Mouse (Mus musculus) hindbrain, embryonic 10.5 days (tissue): ENCODE results near the gene Psmc3. TPM values are rescaled to one million over a fixed set of nuclear protein-coding genes. Genes with fewer than 3 reads are reported as not detected.

ENCODE experiments used
- DNase-seq: peaks from one replicate; pipeline ENCODE4 v3.0.0-alpha.2; 2017; ENCODE audit warnings: low spot score
- H3K27ac ChIP-seq: fragments of 300-500 bp; sonication (generic); 2 replicates; pipeline ENCODE4 v1.5.1; 2016; ENCODE audit warnings: mild to moderate bottlenecking, moderate library complexity
- H3K27me3 ChIP-seq: fragments of 300-500 bp; sonication (generic); 2 replicates; pipeline ENCODE4 v1.6.1; 2016; ENCODE audit warnings: mild to moderate bottlenecking; ENCODE audit not compliant: poor library complexity, insufficient read depth, severe bottlenecking
- H3K36me3 ChIP-seq: fragments of 300-500 bp; sonication (generic); 2 replicates; pipeline ENCODE4 v1.6.1; 2016; ENCODE audit warnings: mild to moderate bottlenecking, moderate library complexity
- H3K4me1 ChIP-seq: fragments of 300-500 bp; sonication (generic); replicated peaks from 2 replicates; pipeline ENCODE4 v1.6.1; 2016; ENCODE audit warnings: mild to moderate bottlenecking
- H3K4me3 ChIP-seq: fragments of 300-500 bp; sonication (generic); 2 replicates; pipeline ENCODE4 v1.5.1; 2016; ENCODE audit warnings: mild to moderate bottlenecking, moderate library complexity
- H3K9me3 ChIP-seq: fragments of 300-500 bp; sonication (generic); 2 replicates; pipeline ENCODE4 v1.6.1; 2016; ENCODE audit warnings: mild to moderate bottlenecking, moderate library complexity
- WGBS: fragments of 180-500 bp; shearing (Covaris S2); methylation state at CpG from one replicate; pipeline ENCODE4 v1.1.7; 2016; 5-methylcytosine and 5-hydroxymethylcytosine counted together
- polyA plus RNA-seq: library from polyadenylated mRNA; unstranded; fragments of >200 nt; fragmentation: Nextera tagmentation; extraction: Ambion mirVana; gene quantifications from 2 replicates; pipeline ENCODE4 v1.2.1, GENCODE M21; 2016

Psmc3 gene
- polyA plus RNA-seq, 1 experiment from 2014 or later, result 341 TPM

DNA sequence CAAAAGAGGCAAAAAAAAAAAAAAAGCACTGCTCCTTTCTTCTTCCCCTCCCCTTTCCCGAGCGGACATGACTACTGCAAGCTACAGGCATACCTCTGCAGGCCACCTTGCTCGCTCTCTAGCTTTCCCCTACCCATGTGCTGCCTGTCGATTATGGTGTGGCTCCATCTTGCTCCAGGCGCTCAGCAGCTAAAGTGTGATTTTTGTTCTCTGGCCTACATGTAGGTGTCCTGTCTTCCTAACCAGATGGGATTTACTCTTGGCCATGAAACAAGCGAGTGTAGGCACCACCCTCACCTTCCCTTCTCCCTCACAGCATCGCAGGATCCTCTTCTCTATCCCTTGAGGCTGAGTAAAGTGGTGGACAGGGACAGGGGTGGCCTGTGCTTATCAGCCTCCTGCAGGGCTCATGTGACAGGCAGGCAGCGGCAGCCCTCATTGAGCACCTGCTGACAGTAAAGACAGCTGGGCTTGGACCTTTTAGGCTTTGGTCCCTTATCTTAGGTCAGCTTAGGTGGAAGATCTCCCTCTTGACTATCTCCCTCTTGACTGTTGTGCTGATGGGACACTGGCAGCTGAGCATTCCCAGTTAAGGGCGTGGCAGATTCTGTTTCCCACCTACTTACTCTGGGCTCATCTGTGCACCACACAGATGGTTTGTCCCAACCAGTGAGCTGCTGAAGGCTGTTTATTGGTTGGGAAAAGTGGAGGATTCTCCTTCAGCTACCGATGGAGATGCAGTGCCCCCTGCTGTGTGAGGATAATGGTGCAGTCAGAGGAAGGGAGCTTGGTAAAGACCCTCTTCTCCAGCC, 6.9 kb downstream of the Psmc3 start:
- Histone ChIP-seq H3K27me3 (no peaks in the 10 kb centered on the region), H3K36me3 (peaks cover 100% of the 10 kb centered on the region), H3K9me3 (no peaks in the 10 kb centered on the region), H3K4me3 (no peak overlapping the region), H3K27ac (no peak overlapping the region), H3K4me1 (0 out of 2 replicates have a peak, but pooled peaks cover 4% of the 10 kb centered on the region)
- peak; percentile 54 for DNase-seq
- 82% methylated on average over 10 of the region's 10 CpGs for WGBS

DNA sequence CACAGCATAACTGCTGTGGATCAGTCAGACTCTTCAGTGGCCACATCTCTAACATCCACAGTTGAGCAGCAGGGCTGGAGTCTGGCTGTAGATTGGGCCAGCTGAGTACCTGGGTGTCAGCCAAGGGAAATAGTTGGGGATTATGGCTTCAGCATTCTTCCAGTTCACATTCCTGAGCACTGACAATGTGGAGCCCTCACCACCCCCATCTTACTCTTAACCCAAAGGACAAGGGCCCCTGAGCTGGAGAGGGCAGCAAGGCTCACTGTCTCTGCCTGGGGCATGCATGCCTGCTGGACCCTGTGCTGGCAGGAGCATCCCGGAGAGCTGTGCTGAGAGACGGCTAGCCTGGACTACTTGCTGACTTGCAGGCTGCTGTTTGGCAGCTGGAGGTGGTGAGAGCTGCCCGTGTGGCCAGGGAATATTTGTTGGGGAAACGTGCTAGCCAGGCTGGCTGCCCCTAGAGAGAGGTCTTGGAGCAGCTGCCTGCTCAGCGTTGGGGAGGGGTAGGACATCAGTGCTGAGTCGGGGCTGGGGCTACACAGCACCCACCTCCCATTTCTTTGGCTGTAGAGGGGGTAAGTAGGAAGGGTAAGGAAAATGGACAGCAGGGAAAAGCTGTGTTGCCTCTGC, 8.2 kb downstream of the Psmc3 start:
- H3K4me3 ChIP-seq, result no peak overlapping the region
- WGBS, result 85% methylated on average over 6 of the region's 6 CpGs
- DNase-seq, result no peak
- H3K27me3 ChIP-seq, result no peaks in the 10 kb centered on the region
- H3K27ac ChIP-seq, result no peak overlapping the region
- peaks cover 98% of the 10 kb centered on the region for H3K36me3 ChIP-seq
- no peaks in the 10 kb centered on the region for H3K9me3 ChIP-seq
- 0 out of 2 replicates have a peak, but pooled peaks cover 6% of the 10 kb centered on the region for H3K4me1 ChIP-seq

DNA sequence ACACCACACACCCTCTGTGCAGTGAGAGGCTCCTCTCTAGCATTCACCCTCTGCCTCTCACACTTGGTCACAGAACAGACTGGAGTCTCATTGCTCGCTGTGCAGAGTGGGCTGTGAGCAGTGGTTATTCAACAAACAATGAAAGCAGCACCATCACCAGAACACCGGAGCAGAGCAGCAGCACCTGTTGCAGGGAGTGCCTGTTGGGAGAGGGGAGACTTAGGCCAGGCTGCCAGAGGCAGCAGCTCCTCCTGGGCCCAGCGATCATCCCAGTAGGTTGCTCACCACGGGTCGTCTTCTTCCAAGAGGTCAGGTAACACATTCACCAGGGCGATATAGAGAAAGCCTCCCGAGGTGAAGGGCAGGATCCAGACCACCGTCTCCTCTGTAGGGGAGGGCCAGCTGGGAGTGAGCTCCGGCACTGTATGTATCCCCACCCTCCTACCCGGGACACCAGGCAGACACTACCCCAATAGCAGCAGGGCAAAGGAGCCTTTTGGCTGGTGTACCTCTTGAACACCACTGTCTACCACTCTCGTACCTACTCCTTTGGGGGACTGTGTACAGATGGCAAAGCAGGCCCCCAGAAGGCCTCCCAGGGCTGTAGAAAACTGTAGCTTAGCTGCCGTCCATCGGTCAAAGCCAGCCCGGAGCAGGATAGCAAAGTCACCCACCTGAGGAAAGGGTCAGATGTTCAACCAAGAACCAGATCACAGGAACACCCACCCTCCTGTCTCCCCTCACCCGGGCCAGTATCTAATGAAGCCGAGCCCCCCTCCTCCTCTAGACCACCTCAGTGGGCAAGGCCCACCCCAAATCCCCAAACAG, 9.2 kb downstream of the Psmc3 start:
- Histone ChIP-seq H3K9me3 (no peaks in the 10 kb centered on the region), H3K4me3 (no peak overlapping the region), H3K27ac (no peak overlapping the region), H3K27me3 (no peaks in the 10 kb centered on the region), H3K36me3 (peaks cover 92% of the 10 kb centered on the region), H3K4me1 (0 out of 2 replicates have a peak, but pooled peaks cover 6% of the 10 kb centered on the region)
- 94% methylated on average over 16 of the region's 16 CpGs for WGBS
- no peak for DNase-seq

DNA sequence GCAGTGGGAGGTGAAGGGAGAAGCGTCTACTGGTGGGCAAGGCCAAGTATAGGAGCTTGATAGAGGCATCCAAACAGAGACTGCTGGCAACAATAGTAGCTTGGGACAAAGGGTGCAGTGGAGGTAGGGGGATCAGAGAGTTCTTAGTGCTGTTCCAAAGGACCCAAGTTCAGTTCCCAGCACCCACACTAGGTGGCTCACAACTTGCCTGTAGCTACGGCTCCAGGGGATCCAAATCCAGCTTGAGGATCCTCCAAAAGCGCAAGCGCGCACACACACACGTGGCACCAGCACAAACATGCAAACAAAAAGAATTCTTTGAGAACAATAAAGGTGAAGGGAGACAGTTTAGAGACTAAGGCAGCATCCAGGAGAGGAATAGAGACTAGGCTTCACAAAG, 10.4 kb downstream of the Psmc3 start:
- 86% methylated on average over 6 of the region's 6 CpGs for WGBS
- H3K27me3 ChIP-seq, result no peaks in the 10 kb centered on the region
- H3K9me3 ChIP-seq, result no peaks in the 10 kb centered on the region
- H3K36me3 ChIP-seq, result peaks cover 80% of the 10 kb centered on the region
- no peak overlapping the region for H3K4me3 ChIP-seq
- no peak for DNase-seq
- H3K27ac ChIP-seq, result no peak overlapping the region
- peaks cover 17% of the 10 kb centered on the region for H3K4me1 ChIP-seq

DNA sequence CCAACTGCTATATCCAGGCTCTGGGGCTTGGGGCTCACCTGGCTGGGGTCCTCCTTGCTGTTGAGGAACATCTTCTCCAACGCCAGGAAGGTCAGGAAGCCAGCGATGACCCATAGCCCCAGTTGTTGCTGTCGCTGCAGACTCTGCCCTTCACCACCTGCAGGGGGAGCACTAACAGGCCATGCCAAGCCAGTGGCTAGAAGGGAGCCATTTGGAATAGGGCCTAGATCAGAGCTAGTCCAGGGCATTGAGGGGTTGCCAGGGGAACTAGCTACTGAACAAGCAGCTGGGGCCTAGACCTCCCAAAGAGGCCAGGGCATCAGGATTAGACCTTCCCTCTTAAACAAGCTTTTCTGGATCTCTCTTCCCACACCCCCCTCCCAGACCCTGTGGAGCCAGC, 11.7 kb downstream of the Psmc3 start:
- 46% methylated on average over 3 of the region's 3 CpGs for WGBS
- H3K9me3 ChIP-seq, result no peaks in the 10 kb centered on the region
- H3K36me3 ChIP-seq, result peaks cover 66% of the 10 kb centered on the region
- no peaks in the 10 kb centered on the region for H3K27me3 ChIP-seq
- peak; percentile 43 for DNase-seq
- H3K4me3 ChIP-seq, result no peak overlapping the region
- H3K4me1 ChIP-seq, result peaks cover 29% of the 10 kb centered on the region
- H3K27ac ChIP-seq, result no peak overlapping the region

DNA sequence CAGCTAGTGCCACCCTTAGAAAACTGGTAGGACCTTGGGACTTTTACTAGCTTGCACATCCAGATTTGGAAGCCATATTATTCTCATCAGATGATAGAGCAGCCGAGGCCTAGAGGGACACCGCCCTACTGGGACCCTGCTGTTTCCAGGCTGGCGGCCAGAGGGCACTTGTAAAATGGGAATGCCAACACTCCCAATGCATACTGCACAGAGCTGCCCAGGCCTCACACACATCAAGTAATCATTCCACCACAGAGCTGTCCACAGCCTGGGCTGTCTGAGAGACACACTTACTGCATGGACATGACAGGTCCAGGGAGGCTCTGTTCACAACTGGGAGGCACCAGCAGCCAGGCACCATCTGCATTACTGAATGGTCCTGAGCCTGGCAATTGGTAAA, 12.6 kb downstream of the Psmc3 start:
- 88% methylated on average over 3 of the region's 3 CpGs for WGBS
- H3K27ac ChIP-seq, result no peak overlapping the region
- peaks cover 57% of the 10 kb centered on the region for H3K36me3 ChIP-seq
- no peak overlapping the region for H3K4me3 ChIP-seq
- H3K9me3 ChIP-seq, result no peaks in the 10 kb centered on the region
- no peak for DNase-seq
- no peaks in the 10 kb centered on the region for H3K27me3 ChIP-seq
- peaks cover 39% of the 10 kb centered on the region for H3K4me1 ChIP-seq

DNA sequence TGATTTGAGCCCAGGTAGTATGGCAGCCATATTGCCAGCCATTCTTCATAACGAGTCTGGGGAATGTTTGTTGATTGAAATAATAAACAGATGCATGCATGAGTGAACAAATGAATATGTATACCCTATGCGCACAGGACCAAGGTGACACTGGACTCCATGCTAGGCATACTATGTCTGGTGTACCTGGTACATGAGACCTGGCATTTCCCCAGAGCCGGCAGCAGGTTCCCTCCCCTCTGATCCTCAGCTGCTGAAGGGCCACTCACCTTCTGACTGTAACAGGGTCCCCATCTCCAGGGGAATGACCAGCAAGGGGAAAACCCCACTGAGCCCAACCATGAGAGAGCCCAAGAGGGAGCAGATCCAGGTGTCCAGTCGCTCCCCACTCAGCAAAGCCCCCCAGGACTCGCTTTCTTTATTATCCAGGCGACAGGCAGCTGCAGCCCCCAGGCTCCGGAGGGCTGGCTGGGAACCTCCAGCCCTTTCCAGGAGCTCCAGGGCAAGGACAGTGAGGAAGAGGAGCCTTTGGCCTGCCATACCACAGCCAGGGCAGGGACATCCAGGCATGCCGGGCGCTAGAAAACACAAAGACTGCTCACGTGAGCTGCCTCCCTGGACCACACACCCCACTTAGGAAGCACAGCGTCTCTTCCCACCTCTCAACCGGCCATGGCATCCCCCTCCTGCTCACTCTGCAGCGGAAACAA, 14.5 kb downstream of the Psmc3 start:
- H3K4me1 ChIP-seq, result peaks cover 45% of the 10 kb centered on the region
- H3K27ac ChIP-seq, result peak overlapping the region; percentile 5; the same call in 1 of the 2 replicates
- 55% methylated on average over 13 of the region's 13 CpGs for WGBS
- no peak for DNase-seq
- no peaks in the 10 kb centered on the region for H3K9me3 ChIP-seq
- H3K27me3 ChIP-seq, result no peaks in the 10 kb centered on the region
- H3K4me3 ChIP-seq, result peak overlapping the region; percentile 77; the same call in 1 of the 2 replicates
- H3K36me3 ChIP-seq, result peaks cover 39% of the 10 kb centered on the region

DNA sequence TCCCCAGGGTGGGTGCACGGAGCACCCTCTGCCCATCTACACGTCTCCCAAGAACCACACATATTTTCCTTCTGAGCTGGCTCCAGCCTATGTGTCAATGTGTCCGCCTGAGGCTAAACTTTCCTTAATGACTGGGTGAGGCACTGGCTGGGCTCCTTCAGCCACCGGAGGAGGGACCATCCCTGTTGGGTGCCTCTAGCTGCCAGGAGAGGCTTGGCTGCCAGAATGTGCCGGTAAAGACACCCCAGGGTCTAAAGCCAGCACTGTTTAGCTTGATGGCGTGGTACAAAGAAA, 15.0 kb downstream of the Psmc3 start:
- H3K27ac ChIP-seq, result no peak overlapping the region
- 44% methylated on average over 6 of the region's 6 CpGs for WGBS

DNA sequence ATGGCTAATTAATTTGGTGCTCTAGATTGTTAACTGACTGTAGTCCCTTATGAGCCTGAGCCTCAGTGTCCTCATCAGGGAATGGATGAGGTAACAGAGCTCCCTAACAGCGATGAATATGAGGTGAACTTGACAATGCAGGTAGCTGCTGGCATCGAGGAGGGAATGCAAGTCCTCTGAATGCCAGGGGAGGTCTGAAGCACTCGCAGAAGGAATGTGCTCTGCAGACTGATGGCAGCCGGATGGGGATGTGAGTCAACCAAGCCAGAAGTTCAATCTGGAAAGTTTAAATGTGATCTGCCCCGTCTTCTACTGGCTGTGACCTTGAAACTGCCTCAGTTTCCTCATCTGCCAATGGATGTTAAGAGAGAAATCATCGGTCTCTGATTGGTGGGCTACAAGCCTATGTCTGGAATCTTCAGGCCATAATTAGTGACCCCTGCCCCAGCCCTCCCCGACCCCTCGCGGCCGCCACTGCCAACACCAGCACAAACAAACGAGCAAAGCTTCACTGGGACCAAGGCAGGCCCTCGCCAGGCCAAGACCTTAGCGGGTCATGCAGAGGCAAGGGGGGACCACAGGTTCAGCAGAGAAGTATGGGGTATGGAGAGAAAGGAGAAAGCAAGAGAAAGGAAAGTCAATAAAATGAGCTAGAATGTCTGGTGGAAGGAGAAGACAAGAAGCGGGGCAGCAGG, 15.6 kb downstream of the Psmc3 start:
- Histone ChIP-seq H3K9me3 (no peaks in the 10 kb centered on the region), H3K27me3 (no peaks in the 10 kb centered on the region), H3K27ac (peak overlapping the region; percentile 93), H3K36me3 (peaks cover 27% of the 10 kb centered on the region), H3K4me1 (peaks cover 45% of the 10 kb centered on the region), H3K4me3 (peak overlapping the region; percentile 77)
- DNase-seq, result peak; percentile 58
- WGBS, result 11% methylated on average over 14 of the region's 14 CpGs

More for the DNA sequence above, 15.0 kb downstream of the Psmc3 start:
- H3K4me3 ChIP-seq, result peak overlapping the region; percentile 77; the same call in 1 of the 2 replicates
- H3K27me3 ChIP-seq, result no peaks in the 10 kb centered on the region
- H3K36me3 ChIP-seq, result peaks cover 34% of the 10 kb centered on the region
- DNase-seq, result no peak
- no peaks in the 10 kb centered on the region for H3K9me3 ChIP-seq
- H3K4me1 ChIP-seq, result peaks cover 45% of the 10 kb centered on the region

DNA sequence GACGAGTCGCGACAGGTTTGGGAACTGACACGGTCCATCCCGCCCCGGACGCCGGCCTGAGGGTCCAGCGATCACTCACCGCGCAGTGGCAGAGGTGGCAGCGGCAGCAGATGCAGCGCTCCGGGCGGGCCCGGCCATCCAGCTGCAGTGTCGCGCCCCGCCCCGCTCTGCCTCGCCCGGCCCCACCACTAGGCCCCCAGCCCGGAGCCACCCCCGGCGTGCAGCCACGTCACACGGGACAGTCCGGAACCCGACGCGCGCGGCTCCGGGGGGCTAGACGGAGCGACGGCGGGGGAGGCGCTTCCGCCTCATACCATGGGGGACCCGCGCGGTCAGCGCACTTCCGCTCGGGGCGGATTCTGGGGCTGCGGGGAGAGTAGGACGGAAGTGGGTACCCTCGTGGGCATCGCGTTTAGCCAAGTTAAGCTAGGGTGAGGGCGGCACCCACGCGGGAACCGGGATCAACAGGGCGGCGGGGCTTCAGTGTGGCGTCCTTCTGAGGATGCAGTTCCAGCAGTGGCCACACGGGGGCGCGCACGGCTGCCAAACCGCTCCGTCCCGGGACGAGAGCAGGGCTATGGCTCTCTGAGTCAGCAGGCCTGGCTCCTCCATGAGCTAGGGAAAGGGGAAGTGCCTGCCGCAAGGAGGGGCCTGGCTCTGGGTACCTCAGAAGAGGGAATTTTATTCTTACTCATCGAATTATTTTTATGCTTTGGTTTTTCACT, 16.4 kb downstream of the Psmc3 start, which contains the start of gene Slc39a13:
Gene Slc39a13, minus strand, starts transcription at position 342 of the 725 bp plus-strand sequence.
- Histone ChIP-seq H3K4me3 (peak within 1 kb of the TSS; percentile 77), H3K27ac (peak within 1 kb of the TSS; percentile 93), H3K4me1 (peaks cover 45% of the 10 kb centered on the region), H3K9me3 (no peaks in the 10 kb centered on the region), H3K27me3 (no peaks in the 10 kb centered on the region), H3K36me3 (peaks cover 19% of the 10 kb centered on the region)
- peak; percentile 94 for DNase-seq
- under 1% methylated on average over 69 of the region's 69 CpGs for WGBS

DNA sequence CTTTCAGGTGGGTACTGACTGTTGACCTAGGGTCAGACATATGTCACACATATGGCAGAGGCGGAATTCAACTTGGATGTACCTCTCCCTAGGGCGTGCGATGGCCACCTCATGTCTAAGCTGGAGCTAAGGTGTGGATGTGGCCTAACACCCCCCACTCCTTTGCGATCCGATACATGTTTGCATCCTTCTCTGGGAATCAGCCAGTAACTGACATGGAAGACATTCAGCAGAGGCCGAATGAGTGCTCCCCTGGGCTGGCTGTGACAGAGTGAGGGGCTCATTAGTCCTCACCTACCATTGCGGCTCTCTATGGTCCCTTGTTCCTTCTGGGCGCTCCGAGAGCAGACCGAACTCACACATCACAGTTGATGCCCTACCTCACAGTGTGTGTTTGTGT, 17.2 kb downstream of the Psmc3 start:
- H3K36me3 ChIP-seq, result peaks cover 11% of the 10 kb centered on the region
- 85% methylated on average over 10 of the region's 10 CpGs for WGBS
- H3K27ac ChIP-seq, result peak overlapping the region; percentile 93
- peak overlapping the region; percentile 77 for H3K4me3 ChIP-seq
- H3K9me3 ChIP-seq, result no peaks in the 10 kb centered on the region
- no peak for DNase-seq
- no peaks in the 10 kb centered on the region for H3K27me3 ChIP-seq
- peaks cover 39% of the 10 kb centered on the region for H3K4me1 ChIP-seq
